Mouse (Mus musculus) central nervous system, embryonic 18 days (tissue): Measurements from ENCODE around the gene Gm13278. TPM values are rescaled to one million over a fixed set of nuclear protein-coding genes. Genes with fewer than 3 reads are reported as not detected.

Experiments
- polyA plus RNA-seq: library from polyadenylated mRNA; depleted of rRNA; stranded (reverse); fragments of >200 nt; gene quantifications from 2 replicates; pipeline ENCODE4 v1.2.3, GENCODE M21; 2012; rRNA removed

Gene Gm13278
- polyA plus RNA-seq, result not detected in 2 replicates

GRCm38 (mm10) chr4:88791250-88791649 is at the start of gene Gm13278:
Gene Gm13278, plus strand, starts transcription at chr4:88791550.

DNA sequence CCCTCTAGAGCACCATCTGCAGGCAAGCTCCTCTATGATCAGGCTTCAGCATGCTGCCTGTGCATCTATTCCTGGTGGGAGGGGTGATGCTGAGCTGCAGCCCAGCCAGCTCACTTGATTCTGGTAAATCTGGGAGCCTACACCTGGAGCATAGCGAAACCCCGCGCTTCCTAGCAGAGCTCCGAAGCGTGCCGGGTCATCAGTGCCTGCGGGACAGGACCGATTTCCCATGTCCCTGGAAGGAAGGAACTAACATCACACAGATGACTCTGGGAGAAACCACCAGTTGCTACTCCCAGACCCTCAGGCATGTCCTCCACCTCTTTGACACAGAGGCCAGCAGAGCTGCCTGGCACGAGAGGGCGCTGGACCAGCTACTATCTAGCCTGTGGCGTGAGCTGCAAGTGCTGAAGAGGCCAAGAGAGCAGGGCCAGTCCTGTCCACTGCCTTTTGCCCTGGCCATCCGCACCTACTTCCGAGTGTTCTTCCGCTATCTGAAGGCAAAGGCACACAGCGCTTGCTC is 36.5 kb upstream of the Gm13278 start, which contains the start of gene Gm13271:
Gene Gm13271, plus strand, starts transcription at position 51 of the 523 bp plus-strand sequence.

DNA sequence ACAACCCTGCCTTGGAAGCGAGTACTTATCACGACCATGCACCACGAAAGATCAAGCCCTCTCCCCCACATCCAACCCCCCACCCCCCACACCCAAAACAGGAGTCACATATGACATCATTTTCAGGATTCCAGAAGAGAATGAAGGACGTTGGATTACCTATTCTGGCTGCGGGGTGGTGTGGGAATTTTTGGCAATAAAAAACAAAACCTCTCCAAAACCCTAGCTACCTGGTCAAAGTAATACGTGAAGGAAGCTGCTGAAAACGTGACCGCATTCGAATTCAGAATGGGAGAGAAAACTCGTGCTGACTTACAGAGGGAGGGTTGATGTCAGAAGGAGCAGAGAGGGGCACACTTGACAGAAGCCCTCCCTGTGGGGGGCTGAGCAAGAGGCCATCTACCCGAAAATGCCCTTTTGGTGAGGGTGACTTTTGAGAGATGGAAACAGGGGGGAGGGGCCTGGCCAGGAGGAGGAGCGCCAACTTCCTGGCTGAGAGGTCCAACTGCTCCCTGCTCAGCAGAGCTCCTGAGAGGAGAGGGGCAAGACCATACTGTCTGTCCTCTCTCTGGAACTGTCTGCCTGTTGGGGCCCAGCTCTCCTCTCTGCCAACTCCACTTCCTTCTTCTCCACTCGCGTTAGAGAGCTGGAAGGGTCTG is 31.6 kb upstream of the Gm13278 start, which contains the start of gene Gm13283:
Gene Gm13283, plus strand, starts transcription at position 510 of the 659 bp plus-strand sequence.

GRCm38 (mm10) chr4:88773534-88773933 is 17.8 kb upstream of the Gm13278 start, which contains the start of gene Gm13290:
Gene Gm13290, plus strand, starts transcription at chr4:88773834.

DNA sequence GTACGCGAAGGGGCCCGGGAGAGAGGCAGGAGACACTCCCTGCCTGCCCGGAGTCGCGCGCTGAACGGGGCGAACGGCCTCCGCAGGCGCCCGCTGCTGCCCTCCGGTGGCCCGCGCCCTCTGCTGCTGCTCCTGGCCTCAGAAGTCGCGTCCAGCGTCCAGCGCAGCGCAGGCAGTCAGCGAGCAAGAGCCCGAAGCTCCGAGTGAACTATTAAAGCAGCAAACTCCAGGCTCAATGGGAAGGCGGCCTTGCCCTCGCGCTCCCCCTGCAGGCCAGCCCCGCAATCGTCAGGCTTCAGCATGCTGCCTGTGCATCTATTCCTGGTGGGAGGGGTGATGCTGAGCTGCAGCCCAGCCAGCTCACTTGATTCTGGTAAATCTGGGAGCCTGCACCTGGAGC is 14.7 kb upstream of the Gm13278 start, which contains the start of gene Gm13289:
Gene Gm13289, plus strand, starts transcription at position 301 of the 400 bp plus-strand sequence.

GRCm38 (mm10) chr4:88779550-88779949 is 11.8 kb upstream of the Gm13278 start, which contains the start of gene Gm13272:
Gene Gm13272, plus strand, starts transcription at chr4:88779850.

DNA sequence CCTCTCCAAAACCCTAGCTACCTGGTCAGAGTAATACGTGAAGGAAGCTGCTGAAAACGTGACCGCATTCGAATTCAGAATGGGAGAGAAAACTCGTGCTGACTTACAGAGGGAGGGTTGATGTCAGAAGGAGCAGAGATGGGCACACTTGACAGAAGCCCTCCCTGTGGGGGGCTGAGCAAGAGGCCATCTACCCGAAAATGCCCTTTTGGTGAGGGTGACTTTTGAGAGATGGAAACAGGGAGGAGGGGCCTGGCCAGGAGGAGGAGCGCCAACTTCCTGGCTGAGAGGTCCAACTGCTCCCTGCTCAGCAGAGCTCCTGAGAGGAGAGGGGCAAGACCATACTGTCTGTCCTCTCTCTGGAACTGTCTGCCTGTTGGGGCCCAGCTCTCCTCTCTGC is 9.5 kb upstream of the Gm13278 start, which contains the start of gene Ifnz:
Gene Ifnz, plus strand, starts transcription at position 301 of the 400 bp plus-strand sequence.

GRCm38 (mm10) chr4:88785409-88785808 is 5.9 kb upstream of the Gm13278 start, which contains the start of gene Gm13276:
Gene Gm13276, plus strand, starts transcription at chr4:88785709.

DNA sequence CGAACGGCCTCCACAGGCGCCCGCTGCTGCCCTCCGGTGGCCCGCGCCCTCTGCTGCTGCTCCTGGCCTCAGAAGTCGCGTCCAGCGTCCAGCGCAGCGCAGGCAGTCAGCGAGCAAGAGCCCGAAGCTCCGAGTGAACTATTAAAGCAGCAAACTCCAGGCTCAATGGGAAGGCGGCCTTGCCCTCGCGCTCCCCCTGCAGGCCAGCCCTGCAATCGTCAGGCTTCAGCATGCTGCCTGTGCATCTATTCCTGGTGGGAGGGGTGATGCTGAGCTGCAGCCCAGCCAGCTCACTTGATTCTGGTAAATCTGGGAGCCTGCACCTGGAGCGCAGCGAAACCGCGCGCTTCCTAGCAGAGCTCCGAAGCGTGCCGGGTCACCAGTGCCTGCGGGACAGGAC is 2.9 kb upstream of the Gm13278 start, which contains the start of gene Gm13277:
Gene Gm13277, plus strand, starts transcription at position 231 of the 400 bp plus-strand sequence.

DNA sequence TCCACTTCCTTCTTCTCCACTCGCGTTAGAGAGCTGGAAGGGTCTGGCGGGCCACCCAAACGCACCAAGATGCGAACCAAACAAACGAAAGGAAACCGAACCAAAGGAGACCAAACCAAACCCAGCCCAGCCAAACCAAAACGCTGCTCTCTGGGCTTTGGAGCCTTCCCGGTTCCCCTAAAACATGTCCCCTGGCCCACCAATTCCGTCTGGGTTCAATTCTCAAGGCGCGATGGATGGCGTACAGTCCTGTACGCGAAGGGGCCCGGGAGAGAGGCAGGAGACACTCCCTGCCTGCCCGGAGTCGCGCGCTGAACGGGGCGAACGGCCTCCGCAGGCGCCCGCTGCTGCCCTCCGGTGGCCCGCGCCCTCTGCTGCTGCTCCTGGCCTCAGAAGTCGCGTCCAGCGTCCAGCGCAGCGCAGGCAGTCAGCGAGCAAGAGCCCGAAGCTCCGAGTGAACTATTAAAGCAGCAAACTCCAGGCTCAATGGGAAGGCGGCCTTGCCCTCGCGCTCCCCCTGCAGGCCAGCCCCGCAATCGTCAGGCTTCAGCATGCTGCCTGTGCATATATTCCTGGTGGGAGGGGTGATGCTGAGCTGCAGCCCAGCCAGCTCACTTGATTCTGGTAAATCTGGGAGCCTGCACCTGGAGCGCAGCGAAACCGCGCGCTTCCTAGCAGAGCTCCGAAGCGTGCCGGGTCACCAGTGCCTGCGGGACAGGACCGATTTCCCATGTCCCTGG is 2.8 kb downstream of the Gm13278 start, which contains the start of gene Gm13275:
Gene Gm13275, plus strand, starts transcription at position 552 of the 740 bp plus-strand sequence.

DNA sequence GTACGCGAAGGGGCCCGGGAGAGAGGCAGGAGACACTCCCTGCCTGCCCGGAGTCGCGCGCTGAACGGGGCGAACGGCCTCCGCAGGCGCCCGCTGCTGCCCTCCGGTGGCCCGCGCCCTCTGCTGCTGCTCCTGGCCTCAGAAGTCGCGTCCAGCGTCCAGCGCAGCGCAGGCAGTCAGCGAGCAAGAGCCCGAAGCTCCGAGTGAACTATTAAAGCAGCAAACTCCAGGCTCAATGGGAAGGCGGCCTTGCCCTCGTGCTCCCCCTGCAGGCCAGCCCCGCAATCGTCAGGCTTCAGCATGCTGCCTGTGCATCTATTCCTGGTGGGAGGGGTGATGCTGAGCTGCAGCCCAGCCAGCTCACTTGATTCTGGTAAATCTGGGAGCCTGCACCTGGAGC is 5.7 kb downstream of the Gm13278 start, which contains the start of gene Gm13279:
Gene Gm13279, plus strand, starts transcription at position 301 of the 400 bp plus-strand sequence.

GRCm38 (mm10) chr4:88799365-88799764 is 8.0 kb downstream of the Gm13278 start, which contains the start of gene Gm13285:
Gene Gm13285, plus strand, starts transcription at chr4:88799665.

DNA sequence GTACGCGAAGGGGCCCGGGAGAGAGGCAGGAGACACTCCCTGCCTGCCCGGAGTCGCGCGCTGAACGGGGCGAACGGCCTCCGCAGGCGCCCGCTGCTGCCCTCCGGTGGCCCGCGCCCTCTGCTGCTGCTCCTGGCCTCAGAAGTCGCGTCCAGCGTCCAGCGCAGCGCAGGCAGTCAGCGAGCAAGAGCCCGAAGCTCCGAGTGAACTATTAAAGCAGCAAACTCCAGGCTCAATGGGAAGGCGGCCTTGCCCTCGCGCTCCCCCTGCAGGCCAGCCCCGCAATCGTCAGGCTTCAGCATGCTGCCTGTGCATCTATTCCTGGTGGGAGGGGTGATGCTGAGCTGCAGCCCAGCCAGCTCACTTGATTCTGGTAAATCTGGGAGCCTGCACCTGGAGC is 11.6 kb downstream of the Gm13278 start, which contains the start of gene Gm13287:
Gene Gm13287, plus strand, starts transcription at position 301 of the 400 bp plus-strand sequence.

GRCm38 (mm10) chr4:88805231-88805630 is 13.9 kb downstream of the Gm13278 start, which contains the start of gene Gm13288:
Gene Gm13288, plus strand, starts transcription at chr4:88805531.

DNA sequence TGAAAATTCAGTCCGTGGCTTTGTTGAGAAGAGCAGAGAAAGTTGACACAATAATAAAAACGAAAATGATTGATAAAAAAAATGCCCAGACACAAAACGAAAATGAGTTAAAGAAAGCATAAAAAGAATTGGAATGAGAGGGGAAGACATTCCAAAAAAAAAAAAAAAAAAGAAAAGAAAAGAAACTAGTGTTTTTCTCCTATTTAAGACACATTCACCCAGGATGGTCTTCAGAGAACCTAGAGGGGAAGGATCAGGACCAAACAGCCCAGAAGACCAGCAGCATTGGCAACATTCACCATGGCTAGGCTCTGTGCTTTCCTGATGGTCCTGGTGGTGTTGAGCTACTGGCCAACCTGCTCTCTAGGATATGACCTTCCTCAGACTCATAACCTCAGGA is 24.6 kb downstream of the Gm13278 start, which contains the start of gene Ifna7:
Gene Ifna7, plus strand, starts transcription at position 301 of the 400 bp plus-strand sequence.

DNA sequence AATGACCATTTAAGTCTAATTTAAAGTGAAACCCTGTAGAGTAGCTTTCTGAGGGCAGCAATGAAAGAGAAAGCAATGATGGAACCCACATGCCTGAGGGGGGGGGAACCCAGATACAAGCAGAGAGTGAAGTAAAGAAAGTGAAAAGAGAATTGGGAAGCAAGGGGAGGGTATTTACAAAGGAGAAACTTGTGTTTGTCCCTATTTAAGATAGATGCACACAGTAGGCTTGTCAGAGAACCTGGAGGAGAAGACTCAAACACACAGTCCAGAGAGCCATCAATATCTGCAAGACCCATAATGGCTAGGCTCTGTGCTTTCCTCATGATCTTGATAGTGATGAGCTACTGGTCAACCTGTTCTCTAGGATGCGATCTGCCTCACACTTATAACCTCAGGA is 28.3 kb downstream of the Gm13278 start, which contains the start of gene Ifna11:
Gene Ifna11, plus strand, starts transcription at position 301 of the 400 bp plus-strand sequence.

GRCm38 (mm10) chr4:88827116-88827515 is 35.8 kb downstream of the Gm13278 start, which contains the start of gene Ifna6:
Gene Ifna6, plus strand, starts transcription at chr4:88827416.

GRCm38 (mm10) chr4:88835225-88835624 is 43.9 kb downstream of the Gm13278 start, which contains the start of gene Ifna5:
Gene Ifna5, plus strand, starts transcription at chr4:88835525.

GRCm38 (mm10) chr4:88841438-88841911 is 50.1 kb downstream of the Gm13278 start, which contains the start of gene Ifna4:
Gene Ifna4, plus strand, starts transcription at chr4:88841861.

